Mouse (Mus musculus) liver, embryonic 14.5 days (tissue): ENCODE measurements around the gene Gucy1a1.

Experiments
- CTCF ChIP-seq: IDR thresholded peaks from 2 replicates; pipeline ENCODE4 v1.5.1; 2016; ENCODE audit warnings: antibody characterized with exemption, low read depth, control low read depth
- EP300 ChIP-seq: IDR thresholded peaks from 2 replicates; pipeline ENCODE4 v1.6.1; 2016; ENCODE audit warnings: antibody characterized with exemption, low read depth

- TF ChIP-seq CTCF (no peak), EP300 (no peak)
These were observed 84.0 kb downstream of the Gucy1a1 start for GRCm38 (mm10) chr3:82061402-82062180.
